Mouse (Mus musculus) liver, postnatal 0 days (tissue): ENCODE measurements around the gene Krt19. TPM values are rescaled to one million over a fixed set of nuclear protein-coding genes. Genes with fewer than 3 reads are reported as not detected.

Experiments
- ATAC-seq: fragments of 200-750 bp; cut with Nextera tagmentation; 2 replicates; pipeline ENCODE4 v1.8.0; 2017; ENCODE audit warnings: mild to moderate bottlenecking, moderate library complexity
- DNase-seq: peaks from one replicate; pipeline ENCODE4 v3.0.0-alpha.2; 2016
- H3K27ac ChIP-seq: fragments of 300-500 bp; sonication (generic); 2 replicates; pipeline ENCODE4 v1.5.1; 2014; ENCODE audit warnings: antibody characterized with exemption, moderate library complexity, mild to moderate bottlenecking, low read depth
- H3K27me3 ChIP-seq: fragments of 300-500 bp; sonication (generic); 2 replicates; pipeline ENCODE4 v1.6.1; 2014; ENCODE audit warnings: low read length, control low read depth, mixed read lengths; ENCODE audit not compliant: insufficient read depth
- H3K36me3 ChIP-seq: fragments of 300-500 bp; sonication (generic); replicated peaks from 2 replicates; pipeline ENCODE4 v1.6.1; 2014; ENCODE audit warnings: mild to moderate bottlenecking, control low read depth, low read length, moderate library complexity, mixed read lengths; ENCODE audit not compliant: insufficient read depth
- H3K4me1 ChIP-seq: fragments of 300-500 bp; sonication (generic); 2 replicates; pipeline ENCODE4 v1.6.1; 2014; ENCODE audit warnings: antibody characterized with exemption, mild to moderate bottlenecking, control low read depth; ENCODE audit not compliant: insufficient read depth
- H3K4me2 ChIP-seq: fragments of 300-500 bp; sonication (generic); 2 replicates; pipeline ENCODE4 v1.6.1; 2014; ENCODE audit warnings: low read depth, mild to moderate bottlenecking, low read length, moderate library complexity, mixed read lengths
- H3K4me3 ChIP-seq: fragments of 300-500 bp; sonication (generic); 2 replicates; pipeline ENCODE4 v1.5.1; 2014; ENCODE audit warnings: low read depth, low read length
- H3K9ac ChIP-seq: fragments of 300-500 bp; sonication (generic); replicated peaks from 2 replicates; pipeline ENCODE4 v1.6.1; 2014; ENCODE audit warnings: mild to moderate bottlenecking, moderate library complexity
- H3K9me3 ChIP-seq: fragments of 300-500 bp; sonication (generic); 2 replicates; pipeline ENCODE4 v1.6.1; 2016; ENCODE audit warnings: mild to moderate bottlenecking, control low read depth, low read length, mixed read lengths
- CTCF ChIP-seq: sonication (generic); IDR thresholded peaks from 2 replicates; pipeline ENCODE4 v1.5.1; 2016; ENCODE audit warnings: antibody characterized with exemption, low read depth
- EP300 ChIP-seq: IDR thresholded peaks from 2 replicates; pipeline ENCODE4 v1.6.1; 2016; ENCODE audit warnings: antibody characterized with exemption, low read depth, mild to moderate bottlenecking
- WGBS: fragments of 180-500 bp; shearing (Covaris S2); extraction: QIAGEN DNeasy Blood & Tissue Kit; methylation state at CpG from one replicate; pipeline ENCODE4 v1.1.7; 2014; ENCODE audit not compliant: insufficient replicate concordance; 5-methylcytosine and 5-hydroxymethylcytosine counted together
- polyA plus RNA-seq: library from polyadenylated mRNA; unstranded; fragments of >200 nt; fragmentation: Nextera tagmentation; extraction: Ambion mirVana; gene quantifications from 2 replicates; pipeline ENCODE4 v1.2.1, GENCODE M21; 2015

Krt19 gene
- polyA plus RNA-seq, 1 experiment from 2014 or later = 7.8 TPM

DNA sequence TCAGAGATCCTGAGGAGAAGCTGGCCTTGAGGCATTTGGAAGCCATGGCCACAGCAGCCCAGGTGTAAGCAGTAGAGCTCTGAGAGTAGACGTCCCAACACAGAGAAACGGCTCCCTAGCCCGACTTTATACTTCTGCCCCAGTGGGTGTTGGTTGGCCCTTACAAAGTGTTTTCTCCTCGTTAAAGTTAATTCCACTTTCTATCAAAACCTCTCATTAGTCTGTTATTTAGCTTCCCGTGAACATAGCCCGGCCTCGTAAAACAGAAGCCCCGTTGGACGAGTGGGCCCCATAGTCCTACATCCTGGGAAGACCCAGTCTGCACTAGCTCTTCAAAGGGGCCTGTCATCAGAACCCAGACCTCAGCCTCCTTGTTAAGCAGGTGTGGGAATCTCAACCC, 52.3 kb downstream of the Krt19 start, which contains the start of gene Krt35:
Krt35 (minus strand) TSS at position 101 of the 400 bp plus-strand sequence.
- H3K9me3 ChIP-seq = no peaks in the 10 kb centered on the region
- H3K27ac ChIP-seq = no peak within 1 kb of the TSS
- WGBS = 78% methylated on average over 9 of the region's 9 CpGs
- H3K4me1 ChIP-seq = no peaks in the 10 kb centered on the region
- no peak within 1 kb of the TSS for H3K9ac ChIP-seq
- no peak for DNase-seq
- no peak for ATAC-seq
- no peak within 1 kb of the TSS for H3K4me3 ChIP-seq
- no peaks in the 10 kb centered on the region for H3K27me3 ChIP-seq
- no peaks in the 10 kb centered on the region for H3K36me3 ChIP-seq
- no peak for TF ChIP-seq CTCF
- TF ChIP-seq EP300 = no peak
- no peak within 1 kb of the TSS for H3K4me2 ChIP-seq

Other genes starting within 250 kb of the Krt19 start
- gene Krtap31-1, start 240.7 kb downstream of the Krt19 start, polyA plus RNA-seq = not detected in 2 replicates
- not detected in 2 replicates for gene Gm11565, start 233.9 kb downstream of the Krt19 start, polyA plus RNA-seq
- not detected in 2 replicates for gene Krtap31-2, start 212.4 kb downstream of the Krt19 start, polyA plus RNA-seq
- not detected in 2 replicates for gene Krtap9-5, start 200.2 kb downstream of the Krt19 start, polyA plus RNA-seq
- gene Krtap29-1, start 169.6 kb downstream of the Krt19 start, polyA plus RNA-seq = not detected in 2 replicates
- not detected in 2 replicates for gene Krtap16-1, start 162.1 kb downstream of the Krt19 start, polyA plus RNA-seq
- not detected in 2 replicates for gene Krtap17-1, start 154.7 kb downstream of the Krt19 start, polyA plus RNA-seq
- not detected in 2 replicates for gene Krt33a, start 132.5 kb downstream of the Krt19 start, polyA plus RNA-seq
- not detected in 2 replicates for gene Krt33b, start 118.8 kb downstream of the Krt19 start, polyA plus RNA-seq
- not detected in 2 replicates for gene Krt34, start 107.1 kb downstream of the Krt19 start, polyA plus RNA-seq
- not detected in 2 replicates for gene Krt31, start 98.1 kb downstream of the Krt19 start, polyA plus RNA-seq
- gene Krt32, start 60.4 kb downstream of the Krt19 start, polyA plus RNA-seq = not detected in 2 replicates
- not detected in 2 replicates for gene Krt35, start 52.4 kb downstream of the Krt19 start, polyA plus RNA-seq
- gene Krt36, start 43.0 kb downstream of the Krt19 start, polyA plus RNA-seq = not detected in 2 replicates
- gene Krt13, start 27.1 kb downstream of the Krt19 start, polyA plus RNA-seq = not detected in 2 replicates
- gene Krt15, start 12.7 kb downstream of the Krt19 start, polyA plus RNA-seq = 0.11 TPM in 1 of 2 replicates, not detected in the other
- gene Krt9, start 44.6 kb upstream of the Krt19 start, polyA plus RNA-seq = not detected in 2 replicates
- gene Krt14, start 58.9 kb upstream of the Krt19 start, polyA plus RNA-seq = 0.32 and 1.2 TPM in 2 replicates
- gene Krt16, start 100.2 kb upstream of the Krt19 start, polyA plus RNA-seq = not detected in 2 replicates
- 0.08 and 0.09 TPM in 2 replicates for gene Krt17, start 112.4 kb upstream of the Krt19 start, polyA plus RNA-seq
- gene Krt42, start 121.2 kb upstream of the Krt19 start, polyA plus RNA-seq = not detected in 2 replicates
- gene Eif1, start 171.2 kb upstream of the Krt19 start, polyA plus RNA-seq = 1,752 and 1,956 TPM in 2 replicates
- gene Gast, start 185.7 kb upstream of the Krt19 start, polyA plus RNA-seq = not detected in 2 replicates
- 0.78 and 0.81 TPM in 2 replicates for gene Hap1, start 207.5 kb upstream of the Krt19 start, polyA plus RNA-seq
- 17.5 and 18.9 TPM in 2 replicates for gene Jup, start 249.1 kb upstream of the Krt19 start, polyA plus RNA-seq